Mouse (Mus musculus): ENCODE data around the gene Pcbp4. TPM values are rescaled to one million over a fixed set of nuclear protein-coding genes. Genes with fewer than 3 reads are reported as not detected.

Pcbp4 gene
- polyA plus RNA-seq (2016; fragmentation: Nextera tagmentation; extraction: Ambion mirVana) = 358 and 362 TPM in 2 replicates

- 0% methylated on average over 58 of the region's 74 CpGs for WGBS
- no peaks in the 10 kb centered on the region for H3K27me3 ChIP-seq (replicated peaks)
These were observed at the start of gene Pcbp4 for GRCm38 (mm10) chr9:106453271-106454070. TSS of gene Pcbp4 (plus strand) at chr9:106453291.

DNA sequence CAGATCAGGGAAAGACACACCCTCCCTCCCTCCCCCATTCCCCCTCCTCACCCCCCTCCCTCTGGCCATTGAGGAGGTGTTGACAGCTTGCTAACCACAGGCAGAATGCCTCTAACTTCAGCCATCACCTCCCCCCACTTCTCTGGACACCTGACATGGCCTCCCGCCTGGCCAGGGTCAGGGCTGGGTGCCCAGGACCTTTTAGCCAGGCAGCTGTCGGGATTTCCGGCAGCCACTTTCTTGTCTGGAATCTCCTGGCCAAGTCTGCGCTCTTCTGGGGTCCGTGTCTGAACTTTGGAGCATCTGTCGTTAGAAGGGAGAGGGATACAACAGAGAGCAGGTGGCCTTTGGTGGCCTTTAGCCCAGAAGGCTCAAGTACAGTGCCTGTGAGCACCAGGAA is 47.8 kb upstream of the Pcbp4 start:
- H3K4me2 ChIP-seq (replicated peaks) = no peak overlapping the region
- no peaks in the 10 kb centered on the region; the same call in 1 of the 2 replicates for H3K4me1 ChIP-seq
- 54% methylated on average over 6 of the region's 6 CpGs for WGBS
- no peak overlapping the region for H3K9ac ChIP-seq
- H3K36me3 ChIP-seq = no peaks in the 10 kb centered on the region
- no peak for ATAC-seq (ENCODE audit: low FRiP score, low read depth)
- no peak overlapping the region for H3K27ac ChIP-seq
- no peak overlapping the region for H3K4me3 ChIP-seq
- H3K27me3 ChIP-seq (replicated peaks) = no peaks in the 10 kb centered on the region
- H3K9me3 ChIP-seq = peaks cover 5% of the 10 kb centered on the region; the same call in 1 of the 2 replicates

More at GRCm38 (mm10) chr9:106453271-106454070, at the start of gene Pcbp4:
- H3K9me3 ChIP-seq = no peaks in the 10 kb centered on the region
- peak within 1 kb of the TSS; percentile 92 for H3K4me2 ChIP-seq (replicated peaks)
- H3K27ac ChIP-seq = peak within 1 kb of the TSS; percentile 95
- no peaks in the 10 kb centered on the region; the same call in 1 of the 2 replicates for H3K36me3 ChIP-seq
- H3K9ac ChIP-seq = peak within 1 kb of the TSS; percentile 93
- H3K4me1 ChIP-seq = peaks cover 71% of the 10 kb centered on the region
- ATAC-seq (ENCODE audit: low FRiP score, low read depth) = peak; percentile 69
- peak within 1 kb of the TSS; percentile 67 for H3K4me3 ChIP-seq

GRCm38 (mm10) chr9:106406443-106407078 is 46.5 kb upstream of the Pcbp4 start:
- Histone ChIP-seq H3K9me3 (peaks cover 5% of the 10 kb centered on the region; the same call in 1 of the 2 replicates), H3K27ac (no peak overlapping the region), H3K4me1 (no peaks in the 10 kb centered on the region; the same call in 1 of the 2 replicates), H3K9ac (no peak overlapping the region), H3K4me2 (replicated peaks) (no peak overlapping the region), H3K27me3 (replicated peaks) (no peaks in the 10 kb centered on the region), H3K36me3 (no peaks in the 10 kb centered on the region), H3K4me3 (no peak overlapping the region)
- ATAC-seq (ENCODE audit: low FRiP score, low read depth) = no peak
- WGBS = 70% methylated on average over 8 of the region's 8 CpGs

GRCm38 (mm10) chr9:106409096-106409495 is 44.0 kb upstream of the Pcbp4 start:
- Histone ChIP-seq H3K27me3 (replicated peaks) (no peaks in the 10 kb centered on the region), H3K4me3 (no peak overlapping the region), H3K9me3 (peaks cover 5% of the 10 kb centered on the region; the same call in 1 of the 2 replicates), H3K36me3 (no peaks in the 10 kb centered on the region), H3K9ac (no peak overlapping the region), H3K4me2 (replicated peaks) (no peak overlapping the region), H3K27ac (no peak overlapping the region), H3K4me1 (no peaks in the 10 kb centered on the region; the same call in 1 of the 2 replicates)
- 98% methylated on average over 4 of the region's 4 CpGs for WGBS
- no peak for ATAC-seq (ENCODE audit: low FRiP score, low read depth)

- ATAC-seq (ENCODE audit: low FRiP score, low read depth) = no peak
- H3K4me3 ChIP-seq = no peak overlapping the region
- no peak overlapping the region for H3K4me2 ChIP-seq (replicated peaks)
- no peaks in the 10 kb centered on the region; the same call in 1 of the 2 replicates for H3K4me1 ChIP-seq
- H3K27ac ChIP-seq = no peak overlapping the region
- 48% methylated on average over 2 of the region's 2 CpGs for WGBS
- H3K27me3 ChIP-seq (replicated peaks) = no peaks in the 10 kb centered on the region
- peaks cover 5% of the 10 kb centered on the region; the same call in 1 of the 2 replicates for H3K9me3 ChIP-seq
- no peaks in the 10 kb centered on the region for H3K36me3 ChIP-seq
- H3K9ac ChIP-seq = no peak overlapping the region
These were observed 42.9 kb upstream of the Pcbp4 start for GRCm38 (mm10) chr9:106410086-106410650.

DNA sequence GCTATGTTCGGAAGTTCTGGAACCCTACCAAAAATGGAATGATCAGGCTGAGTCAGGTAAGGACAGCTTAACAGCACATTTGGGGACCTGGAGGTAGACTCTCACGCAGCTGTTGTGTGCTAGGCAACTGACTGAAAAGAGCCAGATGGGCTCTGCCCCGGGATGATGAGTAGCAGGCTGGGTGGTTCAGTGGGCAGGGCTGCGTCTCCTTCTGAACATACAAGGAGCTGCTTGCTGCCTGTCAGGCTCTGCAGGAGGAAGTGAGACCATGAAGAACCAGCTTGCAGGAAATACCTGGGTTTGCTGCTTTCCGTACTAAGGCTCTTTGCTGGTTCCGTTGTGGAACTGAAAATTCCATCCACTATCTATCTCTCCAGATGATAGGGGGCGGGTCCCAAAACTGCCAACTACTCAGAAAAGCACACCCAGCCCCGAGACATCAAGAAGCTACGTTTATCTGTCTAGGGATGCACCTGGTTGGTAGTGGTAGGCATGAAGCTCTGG is 41.9 kb upstream of the Pcbp4 start:
- ATAC-seq (ENCODE audit: low FRiP score, low read depth) = no peak
- WGBS = 80% methylated on average over 9 of the region's 9 CpGs

DNA sequence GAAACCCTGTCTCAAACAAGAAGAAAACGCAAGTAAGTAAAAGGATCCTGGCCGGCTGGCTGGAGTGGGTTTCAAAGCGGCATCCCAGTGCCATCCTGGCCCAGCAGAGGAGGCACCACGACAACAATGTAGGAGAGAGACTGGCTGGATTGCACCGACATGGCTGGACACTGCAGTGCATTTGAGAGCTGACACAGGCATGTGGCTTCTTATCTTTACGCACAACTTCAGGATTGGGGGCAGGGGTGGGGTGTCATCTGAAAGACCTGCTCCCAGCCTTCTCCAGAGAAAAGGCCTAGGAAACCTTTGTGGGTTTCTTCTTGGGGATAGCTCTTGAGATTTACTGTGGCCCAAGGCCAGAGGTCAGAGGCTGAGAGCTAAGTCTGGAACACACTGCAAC is 41.4 kb upstream of the Pcbp4 start:
- no peak overlapping the region for H3K27ac ChIP-seq
- H3K27me3 ChIP-seq (replicated peaks) = no peaks in the 10 kb centered on the region
- no peaks in the 10 kb centered on the region for H3K36me3 ChIP-seq
- no peaks in the 10 kb centered on the region for H3K4me1 ChIP-seq
- ATAC-seq (ENCODE audit: low FRiP score, low read depth) = no peak
- H3K4me3 ChIP-seq = no peak overlapping the region
- no peak overlapping the region for H3K9ac ChIP-seq
- peaks cover 5% of the 10 kb centered on the region; the same call in 1 of the 2 replicates for H3K9me3 ChIP-seq
- WGBS = 76% methylated on average over 6 of the region's 6 CpGs
- no peak overlapping the region for H3K4me2 ChIP-seq (replicated peaks)

More for the DNA sequence above, 41.9 kb upstream of the Pcbp4 start:
- H3K4me3 ChIP-seq = no peak overlapping the region
- H3K36me3 ChIP-seq = no peaks in the 10 kb centered on the region
- no peaks in the 10 kb centered on the region for H3K27me3 ChIP-seq (replicated peaks)
- no peak overlapping the region for H3K27ac ChIP-seq
- H3K4me1 ChIP-seq = no peaks in the 10 kb centered on the region; the same call in 1 of the 2 replicates
- no peak overlapping the region for H3K4me2 ChIP-seq (replicated peaks)
- peaks cover 5% of the 10 kb centered on the region; the same call in 1 of the 2 replicates for H3K9me3 ChIP-seq
- no peak overlapping the region for H3K9ac ChIP-seq

GRCm38 (mm10) chr9:106412210-106412609 is 40.9 kb upstream of the Pcbp4 start:
- Histone ChIP-seq H3K4me1 (no peaks in the 10 kb centered on the region), H3K27ac (no peak overlapping the region), H3K36me3 (no peaks in the 10 kb centered on the region), H3K9ac (no peak overlapping the region), H3K4me2 (replicated peaks) (no peak overlapping the region), H3K4me3 (no peak overlapping the region), H3K9me3 (peaks cover 5% of the 10 kb centered on the region; the same call in 1 of the 2 replicates), H3K27me3 (replicated peaks) (no peaks in the 10 kb centered on the region)
- 87% methylated on average over 3 of the region's 3 CpGs for WGBS
- no peak for ATAC-seq (ENCODE audit: low FRiP score, low read depth)

DNA sequence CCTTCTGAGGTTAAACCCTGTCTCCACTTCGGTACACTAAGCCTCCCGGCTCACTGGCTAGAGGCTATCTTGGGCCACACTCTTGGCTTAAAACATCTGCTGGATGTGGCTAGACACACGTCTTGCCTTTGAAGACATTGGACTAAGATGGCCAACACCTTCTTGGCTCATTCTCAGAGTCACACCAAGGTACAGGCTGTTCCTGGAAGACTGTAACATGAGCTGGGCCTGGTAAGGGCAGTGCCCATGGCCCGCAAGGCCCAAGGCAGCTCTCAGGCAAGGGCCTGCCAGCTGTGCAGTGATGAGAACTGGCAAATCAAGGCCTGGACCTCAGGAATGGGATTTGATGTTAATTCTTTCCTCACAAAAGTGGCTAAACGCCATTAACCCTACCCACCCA is 39.5 kb upstream of the Pcbp4 start:
- no peak for ATAC-seq (ENCODE audit: low FRiP score, low read depth)
- Histone ChIP-seq H3K4me3 (no peak overlapping the region), H3K27ac (no peak overlapping the region), H3K9ac (no peak overlapping the region), H3K4me1 (peaks cover 11% of the 10 kb centered on the region), H3K27me3 (replicated peaks) (0 out of 2 replicates have a peak, but pooled peaks cover 2% of the 10 kb centered on the region), H3K36me3 (no peaks in the 10 kb centered on the region), H3K4me2 (replicated peaks) (no peak overlapping the region), H3K9me3 (peaks cover 5% of the 10 kb centered on the region; the same call in 1 of the 2 replicates)
- WGBS = 83% methylated on average over 5 of the region's 5 CpGs

- ATAC-seq (ENCODE audit: low FRiP score, low read depth) = no peak
These were observed 36.3 kb upstream of the Pcbp4 start for GRCm38 (mm10) chr9:106416826-106417225.

GRCm38 (mm10) chr9:106417841-106418625 is 35.1 kb upstream of the Pcbp4 start:
- ATAC-seq (ENCODE audit: low FRiP score, low read depth) = peak; percentile 26
- peak overlapping the region; percentile 47; the same call in 1 of the 2 replicates for H3K9ac ChIP-seq
- WGBS = 16% methylated on average over 29 of the region's 29 CpGs
- no peak overlapping the region for H3K27ac ChIP-seq
- H3K4me3 ChIP-seq = peak overlapping the region; percentile 18; the same call in 1 of the 2 replicates
- H3K27me3 ChIP-seq (replicated peaks) = peaks cover 2% of the 10 kb centered on the region; the same call in 1 of the 2 replicates
- H3K4me1 ChIP-seq = peaks cover 27% of the 10 kb centered on the region
- no peaks in the 10 kb centered on the region for H3K9me3 ChIP-seq
- H3K36me3 ChIP-seq = no peaks in the 10 kb centered on the region
- peak overlapping the region; percentile 61 for H3K4me2 ChIP-seq (replicated peaks)

More at GRCm38 (mm10) chr9:106416826-106417225, 36.3 kb upstream of the Pcbp4 start:
- no peak overlapping the region for H3K27ac ChIP-seq
- H3K4me2 ChIP-seq (replicated peaks) = no peak overlapping the region
- H3K27me3 ChIP-seq (replicated peaks) = peaks cover 2% of the 10 kb centered on the region; the same call in 1 of the 2 replicates
- no peaks in the 10 kb centered on the region for H3K9me3 ChIP-seq
- peaks cover 27% of the 10 kb centered on the region for H3K4me1 ChIP-seq
- H3K36me3 ChIP-seq = no peaks in the 10 kb centered on the region
- WGBS = 89% methylated on average over 6 of the region's 6 CpGs
- H3K4me3 ChIP-seq = no peak overlapping the region
- H3K9ac ChIP-seq = no peak overlapping the region
